Mouse (Mus musculus): ENCODE results near the gene Ralb.

Gene Ralb

GRCm38 (mm10) chr1:119492505-119492904 is 12.1 kb downstream of the Ralb start:
- no peak for DNase-seq (ENCODE audit: low read depth)

- DNase-seq (ENCODE audit: low read depth): no peak
Observed at GRCm38 (mm10) chr1:119492097-119492496, 12.5 kb downstream of the Ralb start.

GRCm38 (mm10) chr1:119490765-119491164 is 13.8 kb downstream of the Ralb start:
- DNase-seq (ENCODE audit: low read depth): no peak

GRCm38 (mm10) chr1:119487917-119488590 is 16.5 kb downstream of the Ralb start:
- no peak for DNase-seq (ENCODE audit: low read depth)

GRCm38 (mm10) chr1:119485825-119486224 is 18.8 kb downstream of the Ralb start:
- DNase-seq (ENCODE audit: low read depth): no peak

GRCm38 (mm10) chr1:119484457-119484856 is 20.1 kb downstream of the Ralb start:
- no peak for DNase-seq (ENCODE audit: low read depth)

- no peak for DNase-seq (ENCODE audit: low read depth)
Observed at GRCm38 (mm10) chr1:119482891-119483290, 21.7 kb downstream of the Ralb start.

- no peak for DNase-seq (ENCODE audit: low read depth)
Observed at GRCm38 (mm10) chr1:119481205-119481932, 23.2 kb downstream of the Ralb start.

GRCm38 (mm10) chr1:119480678-119481077 is 23.9 kb downstream of the Ralb start:
- no peak for DNase-seq (ENCODE audit: low read depth)

- no peak for DNase-seq (ENCODE audit: low read depth)
Observed at GRCm38 (mm10) chr1:119479641-119480040, 25.0 kb downstream of the Ralb start.

- DNase-seq (ENCODE audit: low read depth): no peak
Observed at GRCm38 (mm10) chr1:119476905-119477353, 27.7 kb downstream of the Ralb start.

- no peak for DNase-seq (ENCODE audit: low read depth)
Observed at GRCm38 (mm10) chr1:119474671-119475070, 29.9 kb downstream of the Ralb start.

GRCm38 (mm10) chr1:119472648-119473047 is 31.9 kb downstream of the Ralb start:
- DNase-seq (ENCODE audit: low read depth): no peak

- no peak for DNase-seq (ENCODE audit: low read depth)
Observed at GRCm38 (mm10) chr1:119471793-119472396, 32.7 kb downstream of the Ralb start.

GRCm38 (mm10) chr1:119463386-119463785 is 41.2 kb downstream of the Ralb start:
- no peak for DNase-seq (ENCODE audit: low read depth)

GRCm38 (mm10) chr1:119460062-119460461 is 44.5 kb downstream of the Ralb start:
- no peak for DNase-seq (ENCODE audit: low read depth)

- DNase-seq (ENCODE audit: low read depth): peak; percentile 98
Observed at GRCm38 (mm10) chr1:119457993-119458605, 46.5 kb downstream of the Ralb start.

- DNase-seq (ENCODE audit: low read depth): peak; percentile 47
Observed at GRCm38 (mm10) chr1:119457528-119457855, 47.1 kb downstream of the Ralb start.

GRCm38 (mm10) chr1:119456671-119457527 is 47.7 kb downstream of the Ralb start:
- DNase-seq (ENCODE audit: low read depth): no peak

GRCm38 (mm10) chr1:119453731-119454130 is 50.9 kb downstream of the Ralb start:
- DNase-seq (ENCODE audit: low read depth): peak; percentile 56

GRCm38 (mm10) chr1:119451417-119451816 is 53.2 kb downstream of the Ralb start:
- no peak for DNase-seq (ENCODE audit: low read depth)

Measured in fibroblast of lung, adult 2 months (primary cell).